Mouse (Mus musculus): Measurements from ENCODE around the gene Erich3. TPM values are rescaled to one million over a fixed set of nuclear protein-coding genes. Genes with fewer than 3 reads are reported as not detected.

Gene Erich3
- polyA plus RNA-seq, 1 experiment from 2014 or later: not detected

DNA sequence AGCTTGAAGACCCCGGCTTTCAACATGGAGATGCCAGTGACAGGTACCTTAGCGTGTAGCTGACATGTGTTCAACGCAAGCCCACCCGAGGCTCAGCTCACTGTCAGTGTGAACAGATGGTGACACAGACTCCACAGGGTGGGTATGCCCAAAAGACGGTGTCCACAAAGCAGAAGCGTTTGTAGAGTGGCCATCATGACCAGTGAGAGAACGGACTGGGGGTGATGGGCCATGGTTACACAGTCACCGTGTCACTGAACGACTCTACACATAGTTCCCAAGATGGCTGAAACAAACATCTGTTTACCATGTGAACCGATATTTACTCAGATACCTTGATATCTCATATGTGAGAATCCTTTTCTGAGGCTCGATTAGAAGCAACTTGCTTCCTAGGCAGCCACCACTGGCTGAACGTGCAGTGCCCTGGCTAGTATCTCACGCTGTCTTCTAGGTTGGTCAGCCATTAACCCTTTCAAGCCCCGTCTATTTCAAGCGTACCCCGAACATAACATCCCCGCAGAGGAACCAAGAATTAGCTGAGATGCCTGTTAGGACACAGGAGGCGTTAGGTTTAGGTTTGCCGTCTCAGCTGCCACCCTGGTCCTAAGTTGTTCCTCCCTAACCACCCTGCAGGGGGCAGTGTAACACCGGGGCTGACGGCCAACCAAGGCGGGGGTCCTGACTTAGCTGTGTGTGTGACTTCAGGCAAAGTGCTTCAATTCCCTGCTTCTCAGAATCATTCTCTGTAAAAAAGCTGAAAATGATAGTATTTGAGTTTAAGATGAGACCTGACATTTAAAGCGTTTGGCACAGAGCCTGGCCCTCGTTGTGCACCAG, 10.9 kb upstream of the Erich3 start:
- WGBS (ENCODE audit: insufficient replicate concordance): 39% methylated on average over 24 of the region's 24 CpGs
- H3K4me1 ChIP-seq (replicated peaks): no peaks in the 10 kb centered on the region
- no peak overlapping the region for H3K9ac ChIP-seq
- H3K4me2 ChIP-seq: no peak overlapping the region
- no peak overlapping the region for H3K4me3 ChIP-seq (replicated peaks)
- ATAC-seq (ENCODE audit: insufficient read depth): no peak
- H3K9me3 ChIP-seq (replicated peaks): no peaks in the 10 kb centered on the region
- no peaks in the 10 kb centered on the region for H3K36me3 ChIP-seq (replicated peaks)
- no peaks in the 10 kb centered on the region for H3K27me3 ChIP-seq
- no peak overlapping the region for H3K27ac ChIP-seq (replicated peaks)

DNA sequence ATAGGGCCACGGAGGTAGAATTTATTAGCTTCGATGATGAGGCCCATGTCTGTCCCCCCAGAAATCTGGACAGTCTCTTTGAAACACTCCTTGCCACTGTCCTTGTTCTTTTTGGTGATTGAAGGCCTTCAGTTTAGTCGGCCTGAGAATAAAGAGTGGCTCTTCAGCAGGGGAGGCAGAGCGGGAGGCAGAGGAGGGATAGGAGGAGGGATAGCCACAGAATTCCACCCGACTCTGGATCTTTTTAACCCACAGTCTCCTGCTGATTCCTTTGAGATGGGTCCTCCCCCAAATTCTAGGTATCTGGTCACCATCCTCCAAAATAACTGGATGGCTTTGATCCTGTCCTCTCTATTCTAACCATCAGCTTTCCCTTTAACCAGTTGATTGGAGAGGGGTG, 10.2 kb upstream of the Erich3 start:
- WGBS (ENCODE audit: insufficient replicate concordance): 51% methylated on average over 5 of the region's 5 CpGs
- H3K4me3 ChIP-seq (replicated peaks): no peak overlapping the region
- H3K4me2 ChIP-seq: no peak overlapping the region
- no peaks in the 10 kb centered on the region for H3K4me1 ChIP-seq (replicated peaks)
- no peaks in the 10 kb centered on the region for H3K27me3 ChIP-seq
- H3K9me3 ChIP-seq (replicated peaks): no peaks in the 10 kb centered on the region
- no peak for ATAC-seq (ENCODE audit: insufficient read depth)
- H3K36me3 ChIP-seq (replicated peaks): no peaks in the 10 kb centered on the region
- no peak overlapping the region for H3K27ac ChIP-seq (replicated peaks)
- H3K9ac ChIP-seq: no peak overlapping the region

DNA sequence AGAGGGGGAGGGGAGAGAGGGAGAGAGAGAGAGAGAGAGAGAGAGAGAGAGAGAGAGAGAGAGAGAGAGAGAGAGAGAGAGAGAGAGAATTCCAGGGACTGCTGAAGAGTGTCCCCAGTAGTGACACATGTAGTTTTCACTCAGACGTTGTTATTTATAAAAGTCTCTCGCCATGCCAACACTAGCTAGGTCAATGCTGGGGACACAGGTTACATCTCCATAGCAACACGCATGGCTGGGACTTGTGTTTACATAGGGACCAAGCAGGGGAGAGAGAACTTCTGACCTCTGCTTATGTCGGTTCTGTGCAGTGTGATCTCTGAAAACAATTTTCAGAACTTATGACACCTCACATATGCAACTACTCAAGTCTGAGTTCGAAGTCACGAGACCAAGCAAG, 9.4 kb upstream of the Erich3 start:
- no peak overlapping the region for H3K27ac ChIP-seq (replicated peaks)
- H3K9me3 ChIP-seq (replicated peaks): no peaks in the 10 kb centered on the region
- no peaks in the 10 kb centered on the region for H3K4me1 ChIP-seq (replicated peaks)
- H3K9ac ChIP-seq: no peak overlapping the region
- no peaks in the 10 kb centered on the region for H3K27me3 ChIP-seq
- H3K4me2 ChIP-seq: no peak overlapping the region
- H3K4me3 ChIP-seq (replicated peaks): no peak overlapping the region
- ATAC-seq (ENCODE audit: insufficient read depth): no peak
- 46% methylated on average over 6 of the region's 6 CpGs for WGBS (ENCODE audit: insufficient replicate concordance)
- no peaks in the 10 kb centered on the region for H3K36me3 ChIP-seq (replicated peaks)

DNA sequence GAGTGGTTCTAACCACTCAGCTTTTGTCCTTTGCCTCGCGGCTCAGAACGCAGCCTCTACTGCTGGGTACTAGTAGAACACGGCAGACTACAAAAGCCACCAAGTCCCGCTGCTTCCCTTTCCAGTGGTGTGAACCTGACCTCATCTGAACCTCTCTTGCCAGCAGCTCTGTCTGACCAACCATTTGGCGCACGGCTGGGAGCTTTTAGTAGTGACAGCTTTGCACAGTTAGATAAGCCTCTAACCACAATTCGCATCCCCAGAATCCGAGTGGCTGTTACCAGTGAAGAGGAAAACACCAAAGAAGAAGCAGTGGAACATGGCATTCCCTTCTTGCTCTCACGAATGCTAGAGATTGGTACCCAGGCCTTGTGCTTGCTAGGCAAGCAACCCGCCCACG, 8.8 kb upstream of the Erich3 start:
- no peak overlapping the region for H3K4me3 ChIP-seq (replicated peaks)
- no peaks in the 10 kb centered on the region for H3K4me1 ChIP-seq (replicated peaks)
- 49% methylated on average over 12 of the region's 12 CpGs for WGBS (ENCODE audit: insufficient replicate concordance)
- no peak for ATAC-seq (ENCODE audit: insufficient read depth)
- H3K9me3 ChIP-seq (replicated peaks): no peaks in the 10 kb centered on the region
- no peak overlapping the region for H3K9ac ChIP-seq
- H3K36me3 ChIP-seq (replicated peaks): no peaks in the 10 kb centered on the region
- no peaks in the 10 kb centered on the region for H3K27me3 ChIP-seq
- H3K27ac ChIP-seq (replicated peaks): no peak overlapping the region
- H3K4me2 ChIP-seq: no peak overlapping the region

DNA sequence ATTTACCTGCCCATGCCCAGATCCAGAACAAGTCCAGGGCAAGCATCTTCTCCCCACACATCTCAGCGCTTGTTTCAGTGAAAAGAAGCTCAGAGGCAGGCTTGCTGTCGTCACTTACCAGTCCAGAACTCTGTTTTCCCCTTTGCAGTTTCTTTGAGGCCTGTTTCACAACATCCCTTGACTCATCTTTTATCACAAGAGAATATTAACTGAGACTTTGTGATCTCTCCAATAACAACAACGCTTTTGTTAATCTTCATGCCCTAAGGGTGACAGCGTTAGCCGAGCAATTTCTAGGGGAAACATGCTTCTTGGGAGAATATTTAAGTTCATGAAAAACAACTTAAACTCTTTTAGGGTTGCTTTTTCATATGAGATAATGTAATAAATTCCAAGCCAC, 7.9 kb upstream of the Erich3 start:
- WGBS (ENCODE audit: insufficient replicate concordance): 68% methylated on average over 5 of the region's 5 CpGs
- H3K4me2 ChIP-seq: no peak overlapping the region
- H3K27ac ChIP-seq (replicated peaks): no peak overlapping the region
- H3K9me3 ChIP-seq (replicated peaks): no peaks in the 10 kb centered on the region
- H3K4me3 ChIP-seq (replicated peaks): no peak overlapping the region
- H3K9ac ChIP-seq: no peak overlapping the region
- no peaks in the 10 kb centered on the region for H3K36me3 ChIP-seq (replicated peaks)
- H3K4me1 ChIP-seq (replicated peaks): no peaks in the 10 kb centered on the region
- no peaks in the 10 kb centered on the region for H3K27me3 ChIP-seq
- ATAC-seq (ENCODE audit: insufficient read depth): no peak

DNA sequence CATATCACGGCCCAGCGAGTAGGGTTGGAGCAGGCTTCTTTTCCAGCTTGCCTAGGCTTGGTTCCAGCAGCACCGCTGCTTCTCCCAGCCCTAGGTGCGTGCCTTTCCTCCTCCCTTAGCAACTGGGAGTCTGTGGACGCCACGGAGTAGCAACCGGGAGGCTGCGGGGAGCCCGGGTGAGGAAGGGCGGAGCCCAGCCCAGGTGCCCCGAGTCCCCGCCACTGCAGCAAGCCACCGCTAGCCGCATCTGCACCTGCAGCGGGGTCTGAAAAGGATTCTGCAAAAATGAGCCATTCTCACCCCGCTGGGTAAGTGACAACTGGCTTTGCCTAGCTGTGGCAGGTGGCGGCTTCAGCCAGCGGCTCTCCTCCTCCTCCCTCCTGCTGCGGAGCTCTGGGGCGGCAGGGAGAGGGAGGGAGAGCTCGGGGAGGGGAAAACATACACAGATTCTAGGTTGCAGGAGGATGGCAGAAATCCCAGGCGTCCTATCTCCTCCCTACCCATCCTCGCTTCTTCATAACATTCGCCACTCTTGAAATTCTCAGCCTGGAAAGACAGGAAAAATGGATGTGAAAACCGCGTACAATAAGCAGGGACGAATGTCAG, 420 bp downstream of the Erich3 start:
- peaks cover 31% of the 10 kb centered on the region for H3K27me3 ChIP-seq
- H3K9me3 ChIP-seq (replicated peaks): no peaks in the 10 kb centered on the region
- H3K4me1 ChIP-seq (replicated peaks): no peaks in the 10 kb centered on the region
- 6% methylated on average over 27 of the region's 27 CpGs for WGBS (ENCODE audit: insufficient replicate concordance)
- H3K27ac ChIP-seq (replicated peaks): no peak overlapping the region
- no peak overlapping the region for H3K4me3 ChIP-seq (replicated peaks)
- no peak overlapping the region for H3K9ac ChIP-seq
- H3K36me3 ChIP-seq (replicated peaks): no peaks in the 10 kb centered on the region
- no peak overlapping the region; the same call in 1 of the 2 replicates for H3K4me2 ChIP-seq
- no peak for ATAC-seq (ENCODE audit: insufficient read depth)

DNA sequence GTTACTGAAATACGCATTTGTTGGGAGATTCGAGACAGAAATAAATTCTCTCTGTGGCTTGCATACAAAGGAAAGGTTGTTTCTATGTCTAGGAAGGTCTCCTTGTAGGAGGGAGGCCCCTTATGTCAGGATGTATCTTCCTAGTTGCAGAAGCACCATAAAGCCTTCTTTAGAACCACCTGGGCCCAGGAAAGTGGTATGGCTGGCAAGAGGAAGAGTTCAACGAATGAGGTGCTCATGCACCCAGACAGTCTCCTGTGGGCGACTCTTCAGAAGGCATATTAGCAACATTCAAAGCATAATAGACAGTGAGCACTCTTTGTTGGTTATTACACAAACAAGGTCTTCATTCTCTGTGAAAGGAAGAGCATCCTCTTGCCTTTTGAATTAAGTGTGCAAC, 977 bp downstream of the Erich3 start:
- no peak for ATAC-seq (ENCODE audit: insufficient read depth)
- 32% methylated on average over 4 of the region's 4 CpGs for WGBS (ENCODE audit: insufficient replicate concordance)

DNA sequence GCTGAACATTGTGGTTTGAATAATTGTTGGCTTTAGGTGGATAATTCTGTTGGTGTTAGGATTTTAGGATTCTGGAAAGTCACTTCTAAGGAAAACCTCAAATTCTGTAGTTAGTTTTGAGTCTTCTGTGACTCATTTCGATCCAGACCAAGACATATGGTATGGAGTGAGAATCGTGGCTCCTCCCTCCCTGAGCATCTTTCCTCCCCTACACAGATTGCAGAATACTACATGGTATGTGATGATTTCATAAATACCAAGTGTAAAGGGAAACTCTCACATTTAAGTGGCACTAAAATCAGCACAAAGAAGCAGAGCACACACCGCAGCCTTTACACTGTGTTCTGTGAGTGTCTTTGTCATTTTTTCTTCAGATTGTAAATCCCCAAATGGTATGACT, 4.8 kb downstream of the Erich3 start:
- Histone ChIP-seq H3K27me3 (peaks cover 24% of the 10 kb centered on the region), H3K27ac (replicated peaks) (no peak overlapping the region), H3K4me2 (no peak overlapping the region), H3K9me3 (replicated peaks) (no peaks in the 10 kb centered on the region), H3K36me3 (replicated peaks) (no peaks in the 10 kb centered on the region), H3K4me3 (replicated peaks) (no peak overlapping the region), H3K4me1 (replicated peaks) (no peaks in the 10 kb centered on the region), H3K9ac (no peak overlapping the region)
- no peak for ATAC-seq (ENCODE audit: insufficient read depth)
- WGBS (ENCODE audit: insufficient replicate concordance): 54% methylated on average over 3 of the region's 3 CpGs

More for the DNA sequence above, 977 bp downstream of the Erich3 start:
- Histone ChIP-seq H3K27me3 (peaks cover 31% of the 10 kb centered on the region), H3K4me2 (no peak overlapping the region), H3K4me1 (replicated peaks) (no peaks in the 10 kb centered on the region), H3K36me3 (replicated peaks) (no peaks in the 10 kb centered on the region), H3K9me3 (replicated peaks) (no peaks in the 10 kb centered on the region), H3K27ac (replicated peaks) (no peak overlapping the region), H3K4me3 (replicated peaks) (no peak overlapping the region), H3K9ac (no peak overlapping the region)

DNA sequence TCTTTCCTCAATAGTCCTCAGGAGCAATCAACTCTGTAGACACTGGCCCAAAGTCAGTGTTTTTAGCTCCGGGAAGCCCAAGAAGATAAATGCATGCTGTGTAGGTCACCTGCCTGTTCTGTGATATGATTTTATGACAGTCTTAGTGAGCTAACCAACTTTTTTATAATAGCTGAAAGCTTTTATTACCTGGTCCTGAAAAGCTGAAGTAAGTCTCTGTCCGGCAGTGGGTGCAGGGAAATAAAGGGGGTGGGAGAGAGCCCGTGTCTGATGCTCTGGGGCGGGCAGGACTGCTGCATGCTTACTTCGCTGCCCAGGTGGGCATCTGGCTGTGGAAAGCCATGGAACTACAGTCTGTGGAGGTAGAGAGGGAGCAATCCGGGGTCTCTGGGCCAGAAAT, 6.9 kb downstream of the Erich3 start:
- no peaks in the 10 kb centered on the region for H3K9me3 ChIP-seq (replicated peaks)
- no peak overlapping the region for H3K9ac ChIP-seq
- H3K4me2 ChIP-seq: no peak overlapping the region
- ATAC-seq (ENCODE audit: insufficient read depth): no peak
- WGBS (ENCODE audit: insufficient replicate concordance): 45% methylated on average over 6 of the region's 6 CpGs
- no peak overlapping the region for H3K4me3 ChIP-seq (replicated peaks)
- no peak overlapping the region for H3K27ac ChIP-seq (replicated peaks)
- no peaks in the 10 kb centered on the region for H3K4me1 ChIP-seq (replicated peaks)
- peaks cover 3% of the 10 kb centered on the region; the same call in 1 of the 2 replicates for H3K27me3 ChIP-seq
- H3K36me3 ChIP-seq (replicated peaks): no peaks in the 10 kb centered on the region

DNA sequence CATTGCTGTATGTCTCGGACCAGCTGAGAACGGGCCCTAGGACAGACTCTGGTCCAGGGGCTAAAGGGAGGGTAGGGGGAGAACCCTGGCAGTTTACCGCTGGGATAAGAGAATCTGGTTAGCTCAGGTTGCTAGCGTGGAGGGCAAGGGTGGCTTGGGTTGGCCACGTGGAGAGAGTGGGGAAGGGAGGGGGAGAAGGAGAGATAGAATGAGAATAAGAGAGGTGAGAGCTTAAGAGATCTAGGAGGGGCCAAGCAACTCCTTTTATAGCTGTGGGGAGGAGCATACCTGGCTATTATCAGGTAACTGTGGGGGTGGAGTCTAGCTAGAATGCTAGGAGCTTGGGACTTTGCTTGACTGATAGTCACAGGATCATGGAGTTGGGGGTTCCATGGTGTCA, 7.4 kb downstream of the Erich3 start:
- no peak overlapping the region for H3K4me2 ChIP-seq
- H3K9ac ChIP-seq: no peak overlapping the region
- H3K4me1 ChIP-seq (replicated peaks): no peaks in the 10 kb centered on the region
- H3K27me3 ChIP-seq: no peaks in the 10 kb centered on the region; the same call in 1 of the 2 replicates
- no peak overlapping the region for H3K4me3 ChIP-seq (replicated peaks)
- 45% methylated on average over 5 of the region's 5 CpGs for WGBS (ENCODE audit: insufficient replicate concordance)
- H3K9me3 ChIP-seq (replicated peaks): no peaks in the 10 kb centered on the region
- no peak for ATAC-seq (ENCODE audit: insufficient read depth)
- H3K36me3 ChIP-seq (replicated peaks): no peaks in the 10 kb centered on the region
- H3K27ac ChIP-seq (replicated peaks): no peak overlapping the region

DNA sequence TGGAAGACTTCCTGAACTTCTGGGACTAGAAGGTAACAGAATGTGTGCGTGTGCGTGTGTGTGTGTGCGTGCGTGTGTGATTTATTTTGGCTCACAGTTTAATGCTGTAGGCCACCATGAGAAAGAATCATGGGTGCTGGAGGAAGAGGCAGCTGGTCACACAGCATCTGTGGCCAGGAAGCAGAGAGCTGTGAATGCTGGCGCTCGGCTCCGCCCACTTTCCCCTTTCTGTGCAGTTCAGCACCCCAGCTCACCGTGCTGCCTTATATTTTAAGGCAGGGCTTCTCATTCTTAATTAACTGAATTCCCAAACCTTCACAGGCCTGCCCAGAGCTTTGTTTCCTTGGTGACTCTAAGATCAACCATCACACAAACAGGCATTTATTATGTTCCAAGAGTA, 9.7 kb downstream of the Erich3 start:
- H3K36me3 ChIP-seq (replicated peaks): no peaks in the 10 kb centered on the region
- 45% methylated on average over 8 of the region's 8 CpGs for WGBS (ENCODE audit: insufficient replicate concordance)
- ATAC-seq (ENCODE audit: insufficient read depth): no peak
- no peak overlapping the region for H3K27ac ChIP-seq (replicated peaks)
- H3K4me3 ChIP-seq (replicated peaks): no peak overlapping the region
- H3K4me2 ChIP-seq: no peak overlapping the region
- no peaks in the 10 kb centered on the region for H3K9me3 ChIP-seq (replicated peaks)
- no peaks in the 10 kb centered on the region for H3K4me1 ChIP-seq (replicated peaks)
- H3K9ac ChIP-seq: no peak overlapping the region
- H3K27me3 ChIP-seq: no peaks in the 10 kb centered on the region
